Mouse (Mus musculus): ENCODE results near the gene Ndc80. TPM values are rescaled to one million over a fixed set of nuclear protein-coding genes. Genes with fewer than 3 reads are reported as not detected.

Gene Ndc80
- polyA plus RNA-seq, 1 experiment from 2014 or later, result 56.0 TPM

GRCm38 (mm10) chr17:71506832-71507231, 19.8 kb downstream of the Ndc80 start:
- Histone ChIP-seq H3K4me3 (replicated peaks) (no peak overlapping the region), H3K36me3 (peaks cover 86% of the 10 kb centered on the region)
- ATAC-seq (ENCODE audit: insufficient number of reproducible peaks, insufficient read depth, low FRiP score, low TSS enrichment, low read depth), result no peak

GRCm38 (mm10) chr17:71495784-71496183, 30.9 kb downstream of the Ndc80 start:
- Histone ChIP-seq H3K27ac (no peak overlapping the region), H3K9ac (replicated peaks) (no peak overlapping the region), H3K4me2 (no peak overlapping the region), H3K4me3 (replicated peaks) (no peak overlapping the region), H3K27me3 (no peaks in the 10 kb centered on the region), H3K9me3 (no peaks in the 10 kb centered on the region), H3K4me1 (replicated peaks) (no peaks in the 10 kb centered on the region), H3K36me3 (peaks cover 65% of the 10 kb centered on the region)
- no peak for ATAC-seq (ENCODE audit: insufficient number of reproducible peaks, insufficient read depth, low FRiP score, low TSS enrichment, low read depth)
- 91% methylated on average over 4 of the region's 4 CpGs for WGBS

More at GRCm38 (mm10) chr17:71506832-71507231, 19.8 kb downstream of the Ndc80 start:
- Histone ChIP-seq H3K9me3 (no peaks in the 10 kb centered on the region), H3K4me1 (replicated peaks) (no peaks in the 10 kb centered on the region), H3K9ac (replicated peaks) (no peak overlapping the region), H3K27me3 (no peaks in the 10 kb centered on the region), H3K4me2 (no peak overlapping the region), H3K27ac (no peak overlapping the region)
- WGBS, result 91% methylated on average over 8 of the region's 8 CpGs

GRCm38 (mm10) chr17:71491332-71491686, 35.3 kb downstream of the Ndc80 start:
- H3K27me3 ChIP-seq, result no peaks in the 10 kb centered on the region

GRCm38 (mm10) chr17:71490666-71491331, 35.9 kb downstream of the Ndc80 start:
- H3K9me3 ChIP-seq, result no peaks in the 10 kb centered on the region
- ATAC-seq (ENCODE audit: insufficient number of reproducible peaks, insufficient read depth, low FRiP score, low TSS enrichment, low read depth), result no peak
- peaks cover 16% of the 10 kb centered on the region for H3K36me3 ChIP-seq
- no peak overlapping the region for H3K4me2 ChIP-seq
- peaks cover 12% of the 10 kb centered on the region for H3K4me1 ChIP-seq (replicated peaks)
- H3K27ac ChIP-seq, result no peak overlapping the region
- no peak overlapping the region for H3K9ac ChIP-seq (replicated peaks)
- H3K4me3 ChIP-seq (replicated peaks), result no peak overlapping the region
- WGBS, result 78% methylated on average over 9 of the region's 9 CpGs
- no peaks in the 10 kb centered on the region for H3K27me3 ChIP-seq

More at GRCm38 (mm10) chr17:71491332-71491686, 35.3 kb downstream of the Ndc80 start:
- 72% methylated on average over 4 of the region's 4 CpGs for WGBS
- ATAC-seq (ENCODE audit: insufficient number of reproducible peaks, insufficient read depth, low FRiP score, low TSS enrichment, low read depth), result no peak
- H3K4me3 ChIP-seq (replicated peaks), result no peak overlapping the region
- H3K4me2 ChIP-seq, result no peak overlapping the region
- H3K36me3 ChIP-seq, result peaks cover 21% of the 10 kb centered on the region
- H3K27ac ChIP-seq, result no peak overlapping the region
- peaks cover 6% of the 10 kb centered on the region; the same call in 1 of the 2 replicates for H3K4me1 ChIP-seq (replicated peaks)
- H3K9ac ChIP-seq (replicated peaks), result no peak overlapping the region
- H3K9me3 ChIP-seq, result no peaks in the 10 kb centered on the region

GRCm38 (mm10) chr17:71489703-71490461, 36.8 kb downstream of the Ndc80 start:
- peaks cover 20% of the 10 kb centered on the region for H3K4me1 ChIP-seq (replicated peaks)
- no peak for ATAC-seq (ENCODE audit: insufficient number of reproducible peaks, insufficient read depth, low FRiP score, low TSS enrichment, low read depth)
- no peak overlapping the region for H3K27ac ChIP-seq
- no peak overlapping the region for H3K9ac ChIP-seq (replicated peaks)
- no peak overlapping the region for H3K4me2 ChIP-seq
- 84% methylated on average over 9 of the region's 9 CpGs for WGBS
- H3K4me3 ChIP-seq (replicated peaks), result no peak overlapping the region
- H3K9me3 ChIP-seq, result no peaks in the 10 kb centered on the region
- no peaks in the 10 kb centered on the region for H3K27me3 ChIP-seq
- peaks cover 7% of the 10 kb centered on the region for H3K36me3 ChIP-seq

GRCm38 (mm10) chr17:71486231-71486851, 40.3 kb downstream of the Ndc80 start:
- 12% methylated on average over 8 of the region's 8 CpGs for WGBS
- Histone ChIP-seq H3K9me3 (no peaks in the 10 kb centered on the region), H3K4me1 (replicated peaks) (peaks cover 20% of the 10 kb centered on the region), H3K36me3 (no peaks in the 10 kb centered on the region), H3K27ac (peak overlapping the region; percentile 89), H3K27me3 (no peaks in the 10 kb centered on the region), H3K4me3 (replicated peaks) (peak overlapping the region; percentile 14; the same call in 1 of the 2 replicates), H3K4me2 (peak overlapping the region; percentile 37), H3K9ac (replicated peaks) (0 out of 2 replicates have a peak overlapping the region, but pooled peaks have one; percentile 37)
- peak; percentile 60; the same call in 1 of the 2 replicates for ATAC-seq (ENCODE audit: insufficient number of reproducible peaks, insufficient read depth, low FRiP score, low TSS enrichment, low read depth)

- Histone ChIP-seq H3K27me3 (no peaks in the 10 kb centered on the region), H3K9me3 (no peaks in the 10 kb centered on the region), H3K36me3 (no peaks in the 10 kb centered on the region), H3K4me2 (peak overlapping the region; percentile 37), H3K4me3 (replicated peaks) (peak overlapping the region; percentile 14; the same call in 1 of the 2 replicates), H3K4me1 (replicated peaks) (peaks cover 20% of the 10 kb centered on the region), H3K9ac (replicated peaks) (peak overlapping the region; percentile 37; the same call in 1 of the 2 replicates), H3K27ac (peak overlapping the region; percentile 89)
- whole genome bisulfite sequencing, result 36% methylated on average over 12 of the region's 12 CpGs
- ATAC-seq (ENCODE audit: insufficient number of reproducible peaks, insufficient read depth, low FRiP score, low TSS enrichment, low read depth), result no peak
Measured at GRCm38 (mm10) chr17:71485791-71486230, 40.8 kb downstream of the Ndc80 start.

GRCm38 (mm10) chr17:71484711-71485110, 41.9 kb downstream of the Ndc80 start:
- Histone ChIP-seq H3K9me3 (no peaks in the 10 kb centered on the region), H3K36me3 (no peaks in the 10 kb centered on the region), H3K27me3 (no peaks in the 10 kb centered on the region), H3K4me1 (replicated peaks) (peaks cover 27% of the 10 kb centered on the region), H3K9ac (replicated peaks) (no peak overlapping the region), H3K4me2 (no peak overlapping the region), H3K27ac (no peak overlapping the region), H3K4me3 (replicated peaks) (no peak overlapping the region)
- no peak for ATAC-seq (ENCODE audit: insufficient number of reproducible peaks, insufficient read depth, low FRiP score, low TSS enrichment, low read depth)
- WGBS, result 93% methylated on average over 5 of the region's 5 CpGs

GRCm38 (mm10) chr17:71483418-71484060, 43.1 kb downstream of the Ndc80 start:
- H3K9me3 ChIP-seq, result no peaks in the 10 kb centered on the region
- no peak overlapping the region for H3K4me2 ChIP-seq
- no peaks in the 10 kb centered on the region for H3K27me3 ChIP-seq
- no peak for ATAC-seq (ENCODE audit: insufficient number of reproducible peaks, insufficient read depth, low FRiP score, low TSS enrichment, low read depth)
- no peaks in the 10 kb centered on the region for H3K36me3 ChIP-seq
- 87% methylated on average over 7 of the region's 7 CpGs for WGBS
- H3K9ac ChIP-seq (replicated peaks), result no peak overlapping the region
- no peak overlapping the region for H3K27ac ChIP-seq
- no peak overlapping the region for H3K4me3 ChIP-seq (replicated peaks)
- H3K4me1 ChIP-seq (replicated peaks), result peaks cover 30% of the 10 kb centered on the region

GRCm38 (mm10) chr17:71479381-71479901, 47.2 kb downstream of the Ndc80 start:
- Histone ChIP-seq H3K4me2 (no peak overlapping the region), H3K4me3 (replicated peaks) (no peak overlapping the region), H3K9me3 (no peaks in the 10 kb centered on the region), H3K27me3 (no peaks in the 10 kb centered on the region), H3K36me3 (no peaks in the 10 kb centered on the region), H3K27ac (no peak overlapping the region), H3K4me1 (replicated peaks) (peaks cover 15% of the 10 kb centered on the region), H3K9ac (replicated peaks) (no peak overlapping the region)
- ATAC-seq (ENCODE audit: insufficient number of reproducible peaks, insufficient read depth, low FRiP score, low TSS enrichment, low read depth), result no peak
- WGBS, result 50% methylated on average over 5 of the region's 5 CpGs
